ENCODE assay signal across 12 mouse cellular contexts in the genomic region with DNA sequence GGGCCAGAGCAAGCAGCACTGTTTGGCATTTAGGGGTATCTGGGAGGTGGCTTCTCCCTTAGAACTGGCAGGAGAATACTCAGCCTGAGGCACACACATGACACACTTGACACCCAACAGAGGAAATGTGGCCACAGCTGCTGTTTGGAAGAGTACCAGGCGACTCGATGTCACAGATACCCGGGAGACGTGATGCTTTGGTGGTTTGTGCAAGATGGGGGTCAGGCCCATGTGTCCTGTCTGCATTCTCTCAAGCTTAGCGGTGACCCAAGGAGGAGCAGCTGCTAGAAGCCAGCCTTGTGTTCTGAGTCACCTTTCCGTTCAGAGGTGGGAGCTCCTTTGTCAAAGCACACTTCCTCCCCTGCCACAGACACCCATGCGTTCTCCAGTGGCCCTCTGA. TPM values are rescaled to one million over a fixed set of nuclear protein-coding genes. Genes with fewer than 3 reads are reported as not detected.
DNase-seq lines count a peak whose midpoint lies in the region; ATAC-seq and TF ChIP-seq lines count a peak whose summit lies in the region.
"Had no signal": no experiment of that assay in that cellular context is flagged by ENCODE, and none has a peak within 500 bp of the region (broad histone marks: within the 10 kb centered on the region; RNA-seq: fewer than 3 reads in every experiment).

No protein-coding gene starts in this region.

- H3K4me1 ChIP-seq in limb, embryonic 14.5 days (ENCODE audit: control insufficient read depth, insufficient read depth, low read length): peaks cover 7% of the 10 kb centered on the region; the same call in 1 of the 2 replicates
- H3K4me1 ChIP-seq in limb, embryonic 10.5 days: peaks cover 13% of the 10 kb centered on the region

- no peaks in the 10 kb centered on the region for H3K36me3 ChIP-seq in limb, embryonic 14.5 days (ENCODE audit: control insufficient read depth, insufficient read depth, low read length)
- no peaks in the 10 kb centered on the region for H3K36me3 ChIP-seq in limb, embryonic 10.5 days
- H3K36me3 ChIP-seq: heart, embryonic 15.5 days had no signal

- no peak for TF ChIP-seq POLR2A in limb, embryonic 14.5 days (IDR thresholded peaks at IDR 0.05; ENCODE audit: borderline replicate concordance, extremely low read depth, insufficient read depth, insufficient read length)

- peak; percentile 42 for DNase-seq in adrenal gland, postnatal 14 days
- DNase-seq in adrenal gland, adult 18-20 months (ENCODE audit: low spot score in 2 of 2): no peak
- DNase-seq in limb, embryonic 14.5 days (ENCODE audit: low spot score): no peak
- no peak for DNase-seq in limb, embryonic 10.5 days (ENCODE audit: low spot score)
- peak; percentile 57 for DNase-seq in thymus, postnatal 0 days (ENCODE audit: low spot score)
- no peak for DNase-seq in gastrocnemius, adult 8-10 months (ENCODE audit: low spot score in 2 of 2)
- DNase-seq in left cerebral cortex, adult 9 months (ENCODE audit: low spot score in 2 of 2): no peak
- DNase-seq: cerebellum, adult 2 months; liver, embryonic 13.5 days; right cerebral cortex, postnatal 4 days had no signal

- no peak overlapping the region for H3K4me2 ChIP-seq in limb, embryonic 14.5 days (replicated peaks; ENCODE audit: low read depth, low read length, severe bottlenecking)
- H3K4me2 ChIP-seq: heart, embryonic 15.5 days; liver, embryonic 13.5 days had no signal

- no peak overlapping the region for H3K4me3 ChIP-seq in limb, embryonic 14.5 days (replicated peaks; ENCODE audit: low read length)
- no peak overlapping the region for H3K4me3 ChIP-seq in limb, embryonic 10.5 days
- H3K4me3 ChIP-seq: heart, embryonic 15.5 days; liver, embryonic 13.5 days had no signal

- H3K27ac ChIP-seq in limb, embryonic 14.5 days (replicated peaks; ENCODE audit: low read depth, low read length): no peak overlapping the region
- H3K27ac ChIP-seq in limb, embryonic 10.5 days: no peak overlapping the region
- H3K27ac ChIP-seq: heart, embryonic 15.5 days; liver, embryonic 13.5 days had no signal

- 76% methylated on average over 7 of the region's 7 CpGs for WGBS in limb, embryonic 14.5 days
- 85% methylated on average over 7 of the region's 7 CpGs for WGBS in limb, embryonic 10.5 days

- no peak overlapping the region for H3K9ac ChIP-seq in limb, embryonic 14.5 days (ENCODE audit: low read depth, low read length, severe bottlenecking)
- H3K9ac ChIP-seq: heart, embryonic 15.5 days; liver, embryonic 13.5 days had no signal

- H3K9me3 ChIP-seq in limb, embryonic 14.5 days (ENCODE audit: control insufficient read depth, low read length): no peaks in the 10 kb centered on the region
- no peaks in the 10 kb centered on the region for H3K9me3 ChIP-seq in limb, embryonic 10.5 days (replicated peaks)
- H3K9me3 ChIP-seq: heart, embryonic 15.5 days; liver, embryonic 13.5 days had no signal

- no peaks in the 10 kb centered on the region for H3K27me3 ChIP-seq in limb, embryonic 14.5 days (ENCODE audit: control insufficient read depth, insufficient read depth, low read length)
- no peaks in the 10 kb centered on the region for H3K27me3 ChIP-seq in limb, embryonic 10.5 days (ENCODE audit: low read depth, poor library complexity, severe bottlenecking)
- H3K27me3 ChIP-seq: heart, embryonic 15.5 days; liver, embryonic 13.5 days had no signal

- peak; percentile 27; the same call in 1 of the 2 replicates for ATAC-seq in limb, embryonic 14.5 days (ENCODE audit: low FRiP score, low read depth)
- ATAC-seq in granulocyte monocyte progenitor cell, adult 5-6 weeks (replicated peaks; ENCODE audit: poor library complexity, severe bottlenecking): peak; percentile 49

RNA-seq across cellular contexts. Expression of gene Rin3, which starts 12.4 kb away (rescaled TPM):
- total RNA-seq in adrenal gland, postnatal 14 days (2021): 19.3 and 28.1 TPM in 2 replicates
- total RNA-seq in adrenal gland, adult 18-20 months (2021): 10 to 100 TPM; 16.4 to 20.7 TPM
- 10.0 and 11.9 TPM in 2 replicates for polyA plus RNA-seq in limb, embryonic 14.5 days (2012; rRNA removed)
- polyA plus RNA-seq in limb, embryonic 14.5 days (2014; fragmentation: Nextera tagmentation; extraction: Ambion mirVana): 9.4 and 10.8 TPM in 2 replicates
- 4.2 and 4.7 TPM in 2 replicates for polyA plus RNA-seq in limb, embryonic 10.5 days (2016; fragmentation: Nextera tagmentation; extraction: Ambion mirVana)
- total RNA-seq in granulocyte monocyte progenitor cell, adult 5-6 weeks (2014; fragmentation: Nextera tagmentation): 263 and 340 TPM in 2 replicates
- 64.3 and 71.5 TPM in 2 replicates for total RNA-seq in granulocyte monocyte progenitor cell, adult 5-6 weeks (2017)
- polyA plus RNA-seq in thymus, postnatal 0 days (2015; fragmentation: Nextera tagmentation; extraction: Ambion mirVana): 7.0 and 7.9 TPM in 2 replicates
- total RNA-seq in gastrocnemius, adult 8-10 months (2022): 1 to 10 TPM; 2.2 to 5.6 (median 4.2) TPM

Comparison
In these comparisons a context has a peak if more than half of its experiments do, and no peak if none do; other contexts are left out.
1. DNase-seq: peak in adrenal gland, postnatal 14 days (single experiment) and thymus, postnatal 0 days (single experiment); none in adrenal gland, adult 18-20 months (0 of 2), limb, embryonic 14.5 days (single experiment), limb, embryonic 10.5 days (single experiment), gastrocnemius, adult 8-10 months (0 of 2) and left cerebral cortex, adult 9 months (0 of 2).